Mouse (Mus musculus) bone marrow macrophage, adult 2 months (primary cell): ENCODE measurements around the gene Dhx33.

Source experiments
- CTCF ChIP-seq: IDR thresholded peaks from 2 replicates; pipeline ENCODE4 v1.5.1; 2012; ENCODE audit warnings: low read depth, mild to moderate bottlenecking, low read length, moderate library complexity
- POLR2A ChIP-seq: IDR thresholded peaks from 2 replicates; pipeline ENCODE4 v1.6.1; 2012; ENCODE audit warnings: mild to moderate bottlenecking, low read depth, low read length, borderline replicate concordance

GRCm38 (mm10) chr11:71007026-71007425 lies 2.8 kb upstream of the Dhx33 start:
- TF ChIP-seq POLR2A = no peak
- TF ChIP-seq CTCF = no peak
